Mouse (Mus musculus) lung, postnatal 25 days (tissue): ENCODE measurements around the gene 9530003J23Rik.
"Not testable (repeated sequence)": the region's sequence is repeated elsewhere in the genome, so short reads cannot be mapped to it uniquely, and the experiment has no call there.

Source experiments
- DNase-seq: peaks from one replicate; pipeline ENCODE4 v3.0.0; 2022; ENCODE audit warnings: low spot score

The 9530003J23Rik gene

GRCm38 (mm10) chr10:117238603-117239002 is at the start of gene 9530003J23Rik:
Gene 9530003J23Rik (minus strand): TSS chr10:117238703.
- no peak for DNase-seq

GRCm38 (mm10) chr10:117287226-117287850 is 48.8 kb upstream of the 9530003J23Rik start:
- no peak for DNase-seq

DNA sequence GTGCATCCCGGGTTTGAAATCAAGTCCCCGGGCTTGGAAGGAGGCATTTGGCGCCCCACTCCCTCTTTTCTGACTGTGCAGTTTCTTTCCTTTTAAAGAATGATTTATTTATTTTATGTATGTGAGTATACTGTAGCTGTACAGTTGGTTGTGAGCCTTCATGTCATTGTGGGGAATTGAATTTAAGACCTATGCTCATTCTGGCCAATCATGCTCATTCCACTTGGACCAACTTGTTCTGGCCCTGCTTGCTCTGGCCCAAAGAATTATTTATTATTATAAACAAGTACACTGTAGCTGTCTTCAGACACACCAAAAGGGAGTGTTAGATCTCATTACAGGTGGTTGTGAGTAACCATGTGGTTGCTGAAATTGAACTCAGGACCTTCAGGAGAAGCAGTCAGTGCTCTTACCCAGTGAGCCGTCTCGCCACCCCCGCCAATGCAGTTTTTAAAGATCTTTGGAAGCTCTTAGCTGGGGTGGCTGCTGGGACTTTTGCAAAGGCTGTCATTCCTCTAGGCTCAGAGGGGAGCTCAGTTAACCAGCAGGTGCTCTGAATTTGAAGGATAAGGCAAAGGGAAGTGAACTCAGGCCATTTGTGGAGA is 48.0 kb upstream of the 9530003J23Rik start:
- no peak for DNase-seq

- not testable (repeated sequence) for DNase-seq
These were observed 47.1 kb upstream of the 9530003J23Rik start for GRCm38 (mm10) chr10:117285584-117285983.

DNA sequence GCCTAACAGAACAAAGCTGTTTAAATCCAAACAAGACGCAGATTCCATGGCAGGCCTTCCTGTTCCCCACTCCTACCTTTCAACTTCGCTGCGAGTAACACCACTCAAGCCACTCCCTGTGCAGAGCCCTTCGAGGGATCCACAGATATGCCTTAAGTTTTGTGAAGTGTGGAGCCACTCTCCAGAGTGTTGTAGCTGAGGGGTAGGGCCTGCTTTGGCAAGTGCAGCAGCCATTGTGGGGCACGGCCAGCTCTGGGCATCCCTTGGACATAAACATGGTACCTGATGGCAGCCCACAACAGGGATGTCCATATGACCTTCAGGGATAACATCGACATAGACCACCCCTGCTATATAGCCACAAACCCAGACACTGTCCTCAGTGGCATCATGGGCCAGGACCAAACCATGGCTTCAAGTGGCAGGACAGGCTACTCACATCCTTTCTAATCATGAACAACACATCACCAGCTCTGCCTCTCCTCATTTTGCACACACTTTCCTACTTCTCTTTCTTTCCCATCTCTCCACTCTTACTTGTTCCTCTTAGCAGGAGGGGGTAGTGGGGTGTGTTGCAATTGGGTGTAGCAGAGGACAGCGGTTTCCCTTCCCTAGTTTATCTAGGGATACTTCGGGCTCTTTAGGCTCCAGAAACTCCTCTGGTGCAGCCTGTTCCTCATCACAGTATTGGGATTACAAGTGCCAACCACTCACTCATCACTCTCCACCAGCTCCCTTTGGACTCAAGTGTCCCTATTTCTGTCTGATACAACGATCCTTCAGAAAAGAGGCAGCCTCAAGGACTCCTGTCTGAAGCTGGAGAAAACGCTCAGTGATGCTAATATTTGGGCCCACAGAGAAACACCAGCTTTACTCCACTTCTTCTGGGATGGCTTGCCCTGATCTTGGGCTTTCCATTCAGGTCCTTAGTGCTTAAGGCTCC is 46.3 kb upstream of the 9530003J23Rik start:
- DNase-seq, result no peak

DNA sequence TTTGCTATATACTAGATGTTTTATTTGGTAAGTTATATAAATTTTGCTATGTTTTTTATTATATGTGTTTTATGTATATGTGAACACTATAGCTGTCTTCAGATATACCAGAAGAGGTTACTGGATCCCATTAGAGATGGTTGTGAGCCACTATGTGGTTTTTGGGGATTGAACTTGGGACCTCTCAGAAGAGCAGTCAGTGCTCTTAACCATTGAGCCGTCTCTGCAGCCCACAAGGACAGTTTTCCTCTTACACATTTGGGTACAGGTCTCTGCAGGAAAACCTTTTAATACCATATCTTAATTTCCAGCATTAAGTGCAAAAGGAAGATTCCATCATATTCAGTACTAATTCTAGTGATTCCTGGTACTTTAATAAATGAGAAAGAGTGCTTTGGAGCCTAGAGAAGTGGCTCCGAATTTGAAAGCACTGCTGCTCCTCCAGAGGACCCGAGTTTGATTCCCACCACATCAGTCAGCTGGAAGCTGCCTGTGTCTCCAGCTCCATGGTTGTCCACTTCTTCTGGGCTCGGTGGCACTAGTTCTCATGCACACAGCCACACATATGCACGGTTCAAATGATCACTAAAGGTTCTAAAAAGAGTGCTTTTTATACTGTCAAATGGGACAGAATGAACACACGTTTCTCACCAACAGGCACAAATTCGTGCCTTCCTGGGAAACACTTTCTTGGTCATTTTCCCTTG is 45.5 kb upstream of the 9530003J23Rik start:
- no peak for DNase-seq

GRCm38 (mm10) chr10:117283196-117283595 is 44.7 kb upstream of the 9530003J23Rik start:
- DNase-seq, result not testable (repeated sequence)

DNA sequence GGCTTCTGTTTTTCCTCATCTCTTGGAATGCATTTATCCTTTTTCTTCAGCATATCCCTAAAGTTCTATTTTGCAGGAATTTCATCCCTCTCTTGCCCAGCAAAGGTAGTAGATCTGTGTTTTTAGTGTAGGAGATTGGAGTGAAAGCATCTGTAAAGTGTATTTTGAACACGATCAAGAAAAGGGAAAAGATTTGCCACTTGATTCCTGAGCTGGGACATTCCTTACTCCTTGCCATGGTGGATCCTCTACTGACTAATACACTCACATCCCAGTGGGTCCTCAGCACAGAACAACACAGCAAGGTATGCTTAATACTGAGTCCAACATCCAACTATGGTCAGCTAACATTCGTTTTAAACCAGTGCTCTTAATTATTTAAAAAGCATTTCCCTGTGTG is 44.0 kb upstream of the 9530003J23Rik start:
- no peak for DNase-seq

GRCm38 (mm10) chr10:117282049-117282448 is 43.5 kb upstream of the 9530003J23Rik start, which contains the start of gene Lyz2:
Gene Lyz2 (minus strand): TSS chr10:117282321.
- peak; percentile 66 for DNase-seq

- DNase-seq, result no peak
These were observed 42.9 kb upstream of the 9530003J23Rik start for GRCm38 (mm10) chr10:117281381-117281920.

- no peak for DNase-seq
These were observed 41.5 kb upstream of the 9530003J23Rik start for GRCm38 (mm10) chr10:117280000-117280399.

- DNase-seq, result not testable (repeated sequence)
These were observed 40.0 kb upstream of the 9530003J23Rik start for GRCm38 (mm10) chr10:117278510-117278909.

GRCm38 (mm10) chr10:117277779-117278178 is 39.3 kb upstream of the 9530003J23Rik start:
- DNase-seq, result not testable (repeated sequence)

GRCm38 (mm10) chr10:117275681-117276369 is 37.3 kb upstream of the 9530003J23Rik start:
- DNase-seq, result no peak

DNA sequence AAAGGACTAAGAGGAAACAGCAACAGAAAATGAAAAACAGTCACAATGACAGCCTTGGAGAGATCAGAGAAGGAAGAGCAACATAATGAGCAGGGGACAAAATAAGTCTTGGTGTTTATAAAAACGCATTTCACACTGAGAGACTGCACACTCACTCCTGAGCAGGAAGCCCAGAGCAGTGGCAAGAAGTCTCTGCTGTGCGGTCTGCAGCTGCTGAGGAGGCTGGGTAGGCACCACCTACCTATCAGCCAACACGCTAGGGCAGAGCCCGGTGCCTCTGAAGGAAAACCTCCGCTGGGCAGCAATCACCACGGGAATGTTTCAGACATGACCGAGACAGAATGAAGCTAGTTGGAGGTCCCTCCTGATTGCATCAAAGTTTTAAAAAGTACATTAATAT is 36.1 kb upstream of the 9530003J23Rik start:
- not testable (repeated sequence) for DNase-seq

DNA sequence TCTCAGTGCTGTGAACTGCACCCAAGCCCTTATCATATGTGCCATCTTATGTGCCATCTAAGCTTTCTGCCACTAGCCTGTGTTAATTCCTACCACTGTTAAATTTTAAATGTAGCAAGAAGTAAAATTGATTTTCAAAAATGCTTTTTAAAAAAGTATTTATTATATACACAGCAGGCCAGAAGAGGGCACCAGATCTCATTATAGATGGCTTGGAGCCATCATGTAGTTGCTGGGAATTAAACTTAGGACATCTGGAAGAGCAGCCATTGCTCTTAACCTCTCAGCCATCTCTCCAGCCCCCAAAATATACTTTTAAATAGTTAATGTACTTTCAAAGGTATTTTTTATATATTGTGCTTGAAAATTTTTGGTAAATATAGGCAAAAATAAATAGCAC is 33.5 kb upstream of the 9530003J23Rik start:
- DNase-seq, result no peak

DNA sequence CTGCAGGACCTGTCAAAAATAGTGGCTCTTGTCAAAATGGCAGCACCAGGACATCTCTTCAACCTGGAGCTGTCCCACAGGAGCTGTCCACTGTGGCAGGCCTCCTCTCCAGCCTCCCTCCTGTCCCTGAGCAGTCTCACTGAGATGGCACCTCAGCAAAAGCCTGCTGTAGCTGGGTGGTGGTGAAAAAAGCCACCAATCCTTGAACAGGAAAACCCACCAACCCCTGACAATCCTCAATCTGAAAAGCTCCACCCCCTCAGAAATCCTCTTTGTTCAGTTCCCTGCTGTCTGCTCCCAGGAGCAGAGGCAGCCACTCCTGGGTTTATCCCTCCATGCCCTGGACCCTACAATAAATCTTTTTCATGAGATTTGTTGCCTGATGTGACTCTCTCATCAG is 21.4 kb upstream of the 9530003J23Rik start:
- no peak for DNase-seq

DNA sequence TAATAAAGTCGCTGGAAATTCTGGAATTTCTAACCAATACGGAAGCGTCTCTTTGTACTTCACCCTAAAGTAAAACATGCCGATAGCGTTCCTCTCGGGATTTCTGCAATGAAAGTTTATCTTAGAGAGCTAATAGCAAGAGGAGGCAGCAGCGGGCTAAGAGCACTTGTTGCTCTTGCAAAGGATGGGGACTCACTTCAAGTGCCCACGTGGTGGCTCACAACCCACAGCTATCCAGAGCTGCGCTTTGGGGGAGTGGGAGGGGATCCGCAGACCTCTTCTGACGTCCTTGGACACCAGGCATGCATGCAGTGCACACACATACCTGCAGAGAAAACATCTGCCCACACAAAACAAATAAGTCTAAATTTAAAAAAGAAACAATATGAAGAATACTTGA is 2.6 kb downstream of the 9530003J23Rik start:
- DNase-seq, result peak; percentile 62

DNA sequence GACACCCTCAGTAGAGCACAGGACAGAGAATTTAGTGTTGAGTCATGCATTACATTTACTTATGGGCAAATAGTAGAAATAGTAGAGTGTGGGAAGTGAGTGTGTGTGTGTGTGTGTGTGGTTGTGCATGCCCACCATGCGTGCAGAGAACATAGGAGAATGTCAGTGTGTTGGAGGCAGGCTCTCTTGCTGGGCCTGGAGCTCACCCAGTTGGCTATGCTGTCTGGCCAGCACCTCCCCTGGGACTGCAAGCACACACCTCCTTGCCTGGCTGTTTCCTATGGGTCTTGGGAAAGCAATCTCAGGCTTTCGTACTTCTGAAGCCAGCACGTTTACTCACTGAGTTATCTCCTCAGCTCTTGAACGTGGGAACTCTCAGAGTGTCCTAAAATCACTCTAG is 3.7 kb downstream of the 9530003J23Rik start:
- DNase-seq, result no peak

DNA sequence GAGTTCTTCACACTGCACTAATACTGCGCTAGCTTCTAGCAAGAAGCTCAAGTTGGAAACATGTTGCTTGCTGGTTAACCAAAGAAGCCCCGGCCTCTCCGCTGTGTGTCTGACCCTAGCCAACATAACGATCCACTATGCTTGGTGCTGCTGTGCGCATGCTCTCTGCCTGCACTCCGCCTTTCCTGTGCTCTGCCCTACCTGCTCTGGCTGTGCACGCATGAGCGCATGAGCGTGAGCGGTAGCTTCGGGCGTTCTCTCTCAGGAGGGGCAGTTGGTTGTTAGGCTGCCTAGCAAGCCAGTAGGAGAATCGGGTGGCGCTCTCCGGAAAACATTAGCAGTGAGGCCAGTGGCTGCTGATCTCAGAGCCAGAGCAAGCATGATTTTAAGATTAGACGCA is 8.7 kb downstream of the 9530003J23Rik start:
- no peak for DNase-seq

GRCm38 (mm10) chr10:117226002-117226401 is 12.5 kb downstream of the 9530003J23Rik start:
- no peak for DNase-seq
